Mouse (Mus musculus) gastrocnemius, postnatal 14 days (tissue): Measurements from ENCODE around the gene Adora1. TPM values are rescaled to one million over a fixed set of nuclear protein-coding genes. Genes with fewer than 3 reads are reported as not detected.

ENCODE experiments used
- DNase-seq: peaks from one replicate; pipeline ENCODE4 v3.0.0; 2021; ENCODE audit warnings: mixed read lengths
- intact Hi-C: fragments of 180-260 bp; cut with DNase I; formaldehyde crosslinking; loops from one replicate; pipeline ENCODE4 v1.15.1; 2025; ENCODE audit warnings: low total_unique reads
- total RNA-seq, 2 experiments: library from RNA; stranded (reverse); gene quantifications; 2 replicates each; pipeline ENCODE4 v1.2.3; 2021

The Adora1 gene
- total RNA-seq, 2 experiments from 2014 or later: 0.58 to 0.78 TPM

GRCm38 (mm10) chr1:134242286-134242685 lies 7.1 kb upstream of the Adora1 start:
- no peak for DNase-seq
- intact Hi-C loops: loop anchor here (5.0 kb wide), 2 partner anchors 80 to 90 kb away; no protein-coding TSS in a partner anchor

GRCm38 (mm10) chr1:134241298-134241697 lies 6.1 kb upstream of the Adora1 start:
- DNase-seq: no peak
- intact Hi-C loops: loop anchor here (5.0 kb wide), 2 partner anchors 81 to 89 kb away; no protein-coding TSS in a partner anchor

GRCm38 (mm10) chr1:134240701-134241100 lies 5.5 kb upstream of the Adora1 start:
- DNase-seq: no peak
- intact Hi-C loops: loop anchor here (5.0 kb wide), 2 partner anchors 82 to 88 kb away; no protein-coding TSS in a partner anchor

- intact Hi-C loops: loop anchor here (5.0 kb wide), 1 partner anchor 35 kb away; no protein-coding TSS in a partner anchor
- DNase-seq: no peak
Observed at GRCm38 (mm10) chr1:134237438-134237837, 2.2 kb upstream of the Adora1 start.

- intact Hi-C loops: loop anchor here (5.0 kb wide), 1 partner anchor 34 kb away; no protein-coding TSS in a partner anchor
- no peak for DNase-seq
Observed at GRCm38 (mm10) chr1:134236142-134236541, 911 bp upstream of the Adora1 start.

- intact Hi-C loops: loop anchor here (5.0 kb wide), 1 partner anchor 32 kb away; no protein-coding TSS in a partner anchor
- DNase-seq: peak; percentile 56
Observed at GRCm38 (mm10) chr1:134234455-134235390, 508 bp downstream of the Adora1 start.

GRCm38 (mm10) chr1:134233681-134234454 lies 1.4 kb downstream of the Adora1 start:
- intact Hi-C loops: no loop called here
- DNase-seq: no peak

GRCm38 (mm10) chr1:134232778-134233531 lies 2.3 kb downstream of the Adora1 start:
- intact Hi-C loops: no loop called here
- peak; percentile 39 for DNase-seq

GRCm38 (mm10) chr1:134232326-134232725 lies 2.9 kb downstream of the Adora1 start:
- intact Hi-C loops: no loop called here
- no peak for DNase-seq

GRCm38 (mm10) chr1:134231681-134232080 lies 3.5 kb downstream of the Adora1 start:
- DNase-seq: no peak
- intact Hi-C loops: no loop called here

- intact Hi-C loops: no loop called here
- DNase-seq: no peak
Observed at GRCm38 (mm10) chr1:134231270-134231669, 4.0 kb downstream of the Adora1 start.

GRCm38 (mm10) chr1:134230638-134231228 lies 4.5 kb downstream of the Adora1 start:
- DNase-seq: no peak
- intact Hi-C loops: no loop called here

- no peak for DNase-seq
- intact Hi-C loops: no loop called here
Observed at GRCm38 (mm10) chr1:134229806-134230575, 5.2 kb downstream of the Adora1 start.

GRCm38 (mm10) chr1:134226739-134227138 lies 8.5 kb downstream of the Adora1 start:
- intact Hi-C loops: no loop called here
- no peak for DNase-seq

GRCm38 (mm10) chr1:134225375-134225774 lies 9.9 kb downstream of the Adora1 start:
- intact Hi-C loops: no loop called here
- DNase-seq: no peak

- intact Hi-C loops: no loop called here
- DNase-seq: no peak
Observed at GRCm38 (mm10) chr1:134224649-134225227, 10.5 kb downstream of the Adora1 start.

- no peak for DNase-seq
- intact Hi-C loops: no loop called here
Observed at GRCm38 (mm10) chr1:134222122-134223055, 12.8 kb downstream of the Adora1 start.
